Mouse (Mus musculus): Measurements from ENCODE around the gene Tlnrd1. TPM values are rescaled to one million over a fixed set of nuclear protein-coding genes. Genes with fewer than 3 reads are reported as not detected.
"Not testable (repeated sequence)": the region's sequence is repeated elsewhere in the genome, so short reads cannot be mapped to it uniquely, and the experiment has no call there.

Gene Tlnrd1
- polyA plus RNA-seq, 1 experiment, result 23.5 TPM

GRCm38 (mm10) chr7:83894348-83894747, 10.2 kb upstream of the Tlnrd1 start:
- no peak overlapping the region for H3K4me3 ChIP-seq (ENCODE audit: extremely low read depth, insufficient read depth, insufficient read length)

GRCm38 (mm10) chr7:83892333-83892669, 8.2 kb upstream of the Tlnrd1 start:
- no peak for TF ChIP-seq POLR2A (IDR thresholded peaks at IDR 0.05; ENCODE audit: low read depth, low read length)
- TF ChIP-seq CTCF (IDR thresholded peaks at IDR 0.05; ENCODE audit: extremely low read depth, insufficient read depth, insufficient read length, insufficient replicate concordance), result no peak
- peaks cover 7% of the 10 kb centered on the region; the same call in 1 of the 2 replicates for H3K36me3 ChIP-seq (ENCODE audit: control insufficient read depth, insufficient read depth, low read length)
- no peaks in the 10 kb centered on the region; the same call in 1 of the 2 replicates for H3K4me1 ChIP-seq (ENCODE audit: control insufficient read depth, insufficient read depth, insufficient read length)
- no peak for DNase-seq (ENCODE audit: low read depth in 1 of 2, low spot score in 2 of 2)
- peak overlapping the region; percentile 57 for H3K27ac ChIP-seq (ENCODE audit: insufficient read depth, low read length)
- WGBS, result under 1% methylated on average over 21 of the region's 21 CpGs
- peak overlapping the region; percentile 85 for H3K4me3 ChIP-seq (ENCODE audit: extremely low read depth, insufficient read depth, insufficient read length)
- no peaks in the 10 kb centered on the region for H3K27me3 ChIP-seq (ENCODE audit: control insufficient read depth, insufficient read depth, low read length)

More at GRCm38 (mm10) chr7:83894348-83894747, 10.2 kb upstream of the Tlnrd1 start:
- H3K4me1 ChIP-seq (ENCODE audit: control insufficient read depth, insufficient read depth, insufficient read length), result no peaks in the 10 kb centered on the region; the same call in 1 of the 2 replicates
- 93% methylated on average over 1 of the region's 1 CpGs for WGBS
- H3K36me3 ChIP-seq (ENCODE audit: control insufficient read depth, insufficient read depth, low read length), result peaks cover 20% of the 10 kb centered on the region
- H3K27me3 ChIP-seq (ENCODE audit: control insufficient read depth, insufficient read depth, low read length), result no peaks in the 10 kb centered on the region
- DNase-seq (ENCODE audit: low read depth in 1 of 2, low spot score in 2 of 2), result no peak
- TF ChIP-seq POLR2A (IDR thresholded peaks at IDR 0.05; ENCODE audit: low read depth, low read length) (no peak), CTCF (IDR thresholded peaks at IDR 0.05; ENCODE audit: extremely low read depth, insufficient read depth, insufficient read length, insufficient replicate concordance) (no peak)
- H3K27ac ChIP-seq (ENCODE audit: insufficient read depth, low read length), result no peak overlapping the region

GRCm38 (mm10) chr7:83891433-83892332, 7.6 kb upstream of the Tlnrd1 start:
- H3K4me3 ChIP-seq (ENCODE audit: extremely low read depth, insufficient read depth, insufficient read length), result peak overlapping the region; percentile 85
- H3K27me3 ChIP-seq (ENCODE audit: control insufficient read depth, insufficient read depth, low read length), result no peaks in the 10 kb centered on the region
- TF ChIP-seq POLR2A (IDR thresholded peaks at IDR 0.05; ENCODE audit: low read depth, low read length) (peak; percentile 66), CTCF (IDR thresholded peaks at IDR 0.05; ENCODE audit: extremely low read depth, insufficient read depth, insufficient read length, insufficient replicate concordance) (no peak)
- peak overlapping the region; percentile 57 for H3K27ac ChIP-seq (ENCODE audit: insufficient read depth, low read length)
- 4% methylated on average over 44 of the region's 44 CpGs for WGBS
- DNase-seq (ENCODE audit: low read depth in 1 of 2, low spot score in 2 of 2), result peak; percentile 98 to 100
- peaks cover 5% of the 10 kb centered on the region; the same call in 1 of the 2 replicates for H3K36me3 ChIP-seq (ENCODE audit: control insufficient read depth, insufficient read depth, low read length)
- H3K4me1 ChIP-seq (ENCODE audit: control insufficient read depth, insufficient read depth, insufficient read length), result no peaks in the 10 kb centered on the region; the same call in 1 of the 2 replicates

- not testable (repeated sequence) for H3K27me3 ChIP-seq (ENCODE audit: control insufficient read depth, insufficient read depth, low read length); DNase-seq (ENCODE audit: low read depth in 1 of 2, low spot score in 2 of 2); H3K27ac ChIP-seq (ENCODE audit: insufficient read depth, low read length); H3K36me3 ChIP-seq (ENCODE audit: control insufficient read depth, insufficient read depth, low read length); H3K4me3 ChIP-seq (ENCODE audit: extremely low read depth, insufficient read depth, insufficient read length); H3K4me1 ChIP-seq (ENCODE audit: control insufficient read depth, insufficient read depth, insufficient read length)
- 91% methylated on average over 5 of the region's 5 CpGs for WGBS
Observed at GRCm38 (mm10) chr7:83889946-83890345, 5.8 kb upstream of the Tlnrd1 start.

GRCm38 (mm10) chr7:83889383-83889782, 5.3 kb upstream of the Tlnrd1 start:
- DNase-seq (ENCODE audit: low read depth in 1 of 2, low spot score in 2 of 2), result no peak
- no peaks in the 10 kb centered on the region; the same call in 1 of the 2 replicates for H3K4me1 ChIP-seq (ENCODE audit: control insufficient read depth, insufficient read depth, insufficient read length)

DNA sequence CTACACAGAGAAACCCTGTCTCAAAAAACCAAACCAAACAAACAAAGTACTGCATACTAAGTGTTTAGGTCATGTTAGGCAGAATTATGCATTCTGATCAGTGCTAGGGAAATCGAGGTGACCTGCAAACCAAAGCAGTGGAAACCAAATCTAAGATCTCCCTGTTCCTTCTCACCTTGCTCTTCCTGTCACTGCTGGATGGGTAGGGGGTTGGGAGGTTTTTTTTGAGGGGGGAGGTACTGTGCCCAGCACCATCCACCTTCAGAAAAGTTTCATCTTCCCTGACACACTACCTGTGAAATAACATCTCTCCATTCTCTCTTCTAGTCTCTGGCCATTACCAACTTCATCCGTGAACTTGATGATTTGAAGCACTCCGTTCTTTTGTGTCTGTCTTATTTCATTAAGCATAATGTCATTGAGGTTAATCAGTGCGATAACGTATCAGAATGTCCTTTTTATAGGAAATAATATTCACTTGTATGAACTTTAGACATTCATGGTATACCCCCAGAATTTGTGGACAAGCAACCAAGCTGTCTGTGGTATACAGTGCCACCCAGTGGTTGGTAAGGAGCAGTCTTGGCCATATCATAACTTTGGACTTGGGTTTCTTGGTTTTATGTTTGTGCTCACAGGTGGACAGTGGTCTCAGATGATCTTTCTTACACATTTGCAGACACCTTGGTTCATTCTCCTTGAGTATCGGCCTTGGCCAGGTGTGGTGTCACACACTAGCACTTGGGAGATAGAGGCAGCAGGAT, 2.4 kb upstream of the Tlnrd1 start:
- peak; percentile 18 for DNase-seq (ENCODE audit: low read depth in 1 of 2, low spot score in 2 of 2)
- H3K36me3 ChIP-seq (ENCODE audit: control insufficient read depth, insufficient read depth, low read length), result no peaks in the 10 kb centered on the region; the same call in 1 of the 2 replicates
- 93% methylated on average over 6 of the region's 6 CpGs for WGBS
- H3K4me1 ChIP-seq (ENCODE audit: control insufficient read depth, insufficient read depth, insufficient read length), result peaks cover 8% of the 10 kb centered on the region
- TF ChIP-seq CTCF (IDR thresholded peaks at IDR 0.05; ENCODE audit: extremely low read depth, insufficient read depth, insufficient read length, insufficient replicate concordance) (peak; percentile 42; the same call in 1 of the 2 replicates), POLR2A (IDR thresholded peaks at IDR 0.05; ENCODE audit: low read depth, low read length) (no peak)
- no peak overlapping the region for H3K27ac ChIP-seq (ENCODE audit: insufficient read depth, low read length)
- H3K4me3 ChIP-seq (ENCODE audit: extremely low read depth, insufficient read depth, insufficient read length), result no peak overlapping the region
- H3K27me3 ChIP-seq (ENCODE audit: control insufficient read depth, insufficient read depth, low read length), result no peaks in the 10 kb centered on the region

More at GRCm38 (mm10) chr7:83889383-83889782, 5.3 kb upstream of the Tlnrd1 start:
- H3K4me3 ChIP-seq (ENCODE audit: extremely low read depth, insufficient read depth, insufficient read length), result no peak overlapping the region
- H3K27ac ChIP-seq (ENCODE audit: insufficient read depth, low read length), result no peak overlapping the region
- H3K27me3 ChIP-seq (ENCODE audit: control insufficient read depth, insufficient read depth, low read length), result no peaks in the 10 kb centered on the region
- WGBS, result 31% methylated on average over 3 of the region's 3 CpGs
- TF ChIP-seq POLR2A (IDR thresholded peaks at IDR 0.05; ENCODE audit: low read depth, low read length) (no peak), CTCF (IDR thresholded peaks at IDR 0.05; ENCODE audit: extremely low read depth, insufficient read depth, insufficient read length, insufficient replicate concordance) (no peak)
- no peaks in the 10 kb centered on the region for H3K36me3 ChIP-seq (ENCODE audit: control insufficient read depth, insufficient read depth, low read length)
